Mouse (Mus musculus) neural tube, embryonic 13.5 days (tissue): Measurements from ENCODE around the gene Syt7. TPM values are rescaled to one million over a fixed set of nuclear protein-coding genes. Genes with fewer than 3 reads are reported as not detected.

Experiments used
- ATAC-seq: fragments of 200-750 bp; cut with Nextera tagmentation; 2 replicates; pipeline ENCODE4 v1.8.0; 2017; ENCODE audit warnings: low read depth, mild to moderate bottlenecking, moderate TSS enrichment, moderate library complexity
- H3K27ac ChIP-seq: fragments of 300-500 bp; sonication (generic); replicated peaks from 2 replicates; pipeline ENCODE4 v1.5.1; 2015; ENCODE audit warnings: moderate library complexity, mild to moderate bottlenecking, inconsistent platforms
- H3K27me3 ChIP-seq: fragments of 300-500 bp; sonication (generic); 2 replicates; pipeline ENCODE4 v1.6.1; 2015; ENCODE audit warnings: mild to moderate bottlenecking, inconsistent platforms
- H3K36me3 ChIP-seq: fragments of 300-500 bp; sonication (generic); 2 replicates; pipeline ENCODE4 v1.6.1; 2015; ENCODE audit warnings: mild to moderate bottlenecking, inconsistent platforms
- H3K4me1 ChIP-seq: fragments of 300-500 bp; sonication (generic); replicated peaks from 2 replicates; pipeline ENCODE4 v1.6.1; 2015; ENCODE audit warnings: inconsistent platforms
- H3K4me2 ChIP-seq: fragments of 300-500 bp; sonication (generic); 2 replicates; pipeline ENCODE4 v1.6.1; 2015; ENCODE audit warnings: inconsistent platforms, mild to moderate bottlenecking, moderate library complexity
- H3K4me3 ChIP-seq: fragments of 300-500 bp; sonication (generic); 2 replicates; pipeline ENCODE4 v1.5.1; 2015; ENCODE audit warnings: mild to moderate bottlenecking, inconsistent platforms
- H3K9ac ChIP-seq: fragments of 300-500 bp; sonication (generic); 2 replicates; pipeline ENCODE4 v1.6.1; 2015; ENCODE audit warnings: moderate library complexity, mild to moderate bottlenecking, inconsistent platforms
- H3K9me3 ChIP-seq: fragments of 300-500 bp; sonication (generic); 2 replicates; pipeline ENCODE4 v1.6.1; 2016; ENCODE audit warnings: inconsistent platforms
- WGBS: fragments of 180-500 bp; shearing (Covaris S2); methylation state at CpG from one replicate; pipeline ENCODE4 v1.1.7; 2015; 5-methylcytosine and 5-hydroxymethylcytosine counted together
- polyA plus RNA-seq: library from polyadenylated mRNA; unstranded; fragments of >200 nt; fragmentation: Nextera tagmentation; extraction: Ambion mirVana; gene quantifications from 2 replicates; pipeline ENCODE4 v1.2.1, GENCODE M21; 2015

Syt7 gene
- polyA plus RNA-seq, 1 experiment from 2014 or later, result 10.7 TPM

DNA sequence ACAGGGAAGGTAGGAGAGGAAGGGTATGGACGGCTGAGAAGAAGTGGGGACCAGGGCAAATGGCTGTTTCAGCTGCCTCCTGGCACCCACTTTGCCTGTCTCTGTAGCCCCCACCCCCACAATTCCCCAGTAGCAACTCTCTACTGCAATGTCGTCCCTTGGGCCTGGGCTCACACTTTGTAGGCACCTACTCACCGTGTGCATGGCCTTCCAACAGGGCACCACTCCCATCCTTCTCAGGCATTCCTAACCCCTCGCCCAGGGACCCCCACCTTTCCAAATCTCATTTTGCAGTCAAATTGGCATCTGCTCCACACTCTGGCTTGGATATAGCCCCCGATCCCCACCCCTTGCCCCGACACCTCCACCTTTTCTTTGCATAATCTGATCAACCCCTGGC, 60.3 kb downstream of the Syt7 start:
- Histone ChIP-seq H3K27me3 (peaks cover 15% of the 10 kb centered on the region), H3K27ac (no peak overlapping the region), H3K9ac (no peak overlapping the region), H3K36me3 (peaks cover 30% of the 10 kb centered on the region), H3K4me3 (no peak overlapping the region), H3K4me2 (no peak overlapping the region), H3K4me1 (no peaks in the 10 kb centered on the region), H3K9me3 (no peaks in the 10 kb centered on the region)
- WGBS, result 71% methylated on average over 6 of the region's 6 CpGs
- peak; percentile 65; the same call in 1 of the 2 replicates for ATAC-seq

DNA sequence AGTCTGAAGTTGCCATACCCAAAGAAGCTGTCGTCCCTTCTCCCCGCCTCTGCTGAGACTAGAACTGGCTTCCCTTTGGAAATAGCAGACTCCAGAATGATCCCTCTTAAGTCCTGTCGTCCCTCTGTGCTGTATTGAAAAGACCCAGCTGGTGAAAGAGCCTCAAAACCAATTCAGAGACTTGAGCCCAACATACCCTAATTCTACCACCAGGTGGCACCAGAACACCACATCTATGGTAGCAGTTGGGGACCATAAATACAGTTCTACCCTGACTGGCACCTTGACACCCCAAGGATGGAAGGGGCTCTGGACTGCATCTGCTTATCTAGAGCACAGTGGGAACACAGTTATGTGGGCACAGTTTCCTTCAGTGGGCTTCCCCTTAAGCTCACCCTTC, 60.8 kb downstream of the Syt7 start:
- Histone ChIP-seq H3K9me3 (no peaks in the 10 kb centered on the region), H3K4me1 (no peaks in the 10 kb centered on the region), H3K9ac (no peak overlapping the region), H3K4me3 (no peak overlapping the region), H3K27ac (no peak overlapping the region), H3K36me3 (peaks cover 25% of the 10 kb centered on the region), H3K4me2 (no peak overlapping the region), H3K27me3 (peaks cover 21% of the 10 kb centered on the region)
- peak; percentile 38; the same call in 1 of the 2 replicates for ATAC-seq
- 8% methylated on average over 3 of the region's 3 CpGs for WGBS

- peaks cover 63% of the 10 kb centered on the region for H3K27me3 ChIP-seq
- H3K4me2 ChIP-seq, result no peak overlapping the region
- H3K4me1 ChIP-seq, result peaks cover 23% of the 10 kb centered on the region
- no peaks in the 10 kb centered on the region for H3K9me3 ChIP-seq
- no peak overlapping the region for H3K4me3 ChIP-seq
- no peak overlapping the region for H3K9ac ChIP-seq
- H3K27ac ChIP-seq, result no peak overlapping the region
- 69% methylated on average over 4 of the region's 4 CpGs for WGBS
- no peaks in the 10 kb centered on the region for H3K36me3 ChIP-seq
- ATAC-seq, result no peak
Observed at GRCm38 (mm10) chr19:10454718-10455436, 66.0 kb downstream of the Syt7 start.

DNA sequence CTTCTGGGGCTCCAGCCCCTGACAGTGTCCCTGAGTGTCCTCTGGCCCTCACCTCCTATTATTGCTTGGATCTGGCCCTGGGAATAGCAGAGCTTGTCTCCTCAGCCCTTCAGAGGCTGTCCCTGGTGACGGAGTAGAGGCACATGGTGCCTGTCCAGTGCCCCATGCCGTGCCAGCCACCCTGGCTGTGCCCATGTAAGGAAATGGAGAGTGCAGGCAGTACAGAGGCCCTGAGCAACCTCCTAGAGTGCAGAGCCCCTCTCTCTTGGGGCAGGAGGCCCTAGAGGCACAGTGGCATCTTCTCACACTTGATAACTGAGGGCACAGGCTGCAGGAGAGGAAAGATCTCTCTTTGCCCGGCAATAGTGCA, 66.5 kb downstream of the Syt7 start:
- no peak for ATAC-seq
- Histone ChIP-seq H3K36me3 (no peaks in the 10 kb centered on the region), H3K4me3 (no peak overlapping the region), H3K4me1 (peaks cover 23% of the 10 kb centered on the region), H3K9ac (no peak overlapping the region), H3K4me2 (no peak overlapping the region), H3K27me3 (peaks cover 68% of the 10 kb centered on the region), H3K9me3 (no peaks in the 10 kb centered on the region), H3K27ac (no peak overlapping the region)
- 78% methylated on average over 3 of the region's 3 CpGs for WGBS

GRCm38 (mm10) chr19:10456752-10457483, 68.0 kb downstream of the Syt7 start, which contains the start of gene Lrrc10b:
Gene Lrrc10b, minus strand, starts transcription at chr19:10457473.
- Histone ChIP-seq H3K36me3 (no peaks in the 10 kb centered on the region), H3K27ac (peak within 1 kb of the TSS; percentile 54), H3K9ac (peak within 1 kb of the TSS; percentile 64), H3K4me3 (peak within 1 kb of the TSS; percentile 50), H3K27me3 (peaks cover 80% of the 10 kb centered on the region), H3K9me3 (no peaks in the 10 kb centered on the region), H3K4me1 (peaks cover 23% of the 10 kb centered on the region), H3K4me2 (peak within 1 kb of the TSS; percentile 83)
- peak; percentile 73 for ATAC-seq
- under 1% methylated on average over 95 of the region's 96 CpGs for WGBS

DNA sequence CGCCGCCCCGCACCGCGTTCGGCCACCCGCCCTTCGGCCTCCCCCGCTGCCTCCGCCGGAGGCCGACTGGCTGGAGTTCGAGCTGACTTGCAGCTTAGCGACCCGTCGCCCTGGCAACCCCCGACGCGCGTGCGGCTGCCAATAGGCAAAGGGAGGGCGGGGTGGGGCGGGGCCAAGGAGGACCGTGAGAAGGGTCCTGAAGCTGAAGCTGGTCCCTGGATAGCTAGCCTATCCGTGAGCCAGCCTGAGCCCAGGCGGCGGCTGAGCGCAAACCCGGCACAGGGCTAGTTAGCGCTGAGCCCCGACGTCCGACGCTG, 68.6 kb downstream of the Syt7 start:
- Histone ChIP-seq H3K27ac (0 out of 2 replicates have a peak overlapping the region, but pooled peaks have one; percentile 54), H3K27me3 (peaks cover 85% of the 10 kb centered on the region)
- WGBS, result 1% methylated on average over 29 of the region's 34 CpGs

DNA sequence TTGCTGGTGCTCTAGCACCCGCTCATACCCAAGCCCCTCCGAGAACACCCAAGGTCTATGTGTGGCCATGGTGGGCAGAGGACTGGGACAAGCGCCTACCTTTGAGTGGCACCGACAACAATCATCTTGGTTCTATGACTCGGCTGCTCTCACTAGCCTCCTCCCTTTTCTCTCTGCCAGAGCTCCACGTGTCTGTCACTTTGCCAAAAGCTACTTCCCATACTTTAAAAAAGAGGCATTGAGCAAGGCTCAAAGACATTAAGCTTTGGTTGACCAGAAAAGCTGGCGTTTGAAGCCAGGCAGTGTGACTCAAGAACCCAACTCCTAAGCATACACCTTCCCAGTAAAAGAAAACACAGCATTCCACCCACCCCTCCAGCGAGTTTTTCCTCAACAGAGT, 69.2 kb downstream of the Syt7 start:
- ATAC-seq, result peak; percentile 18; the same call in 1 of the 2 replicates
- WGBS, result 27% methylated on average over 8 of the region's 8 CpGs

More for the DNA sequence above, 68.6 kb downstream of the Syt7 start:
- peak overlapping the region; percentile 83 for H3K4me2 ChIP-seq
- H3K9ac ChIP-seq, result peak overlapping the region; percentile 64
- no peaks in the 10 kb centered on the region for H3K36me3 ChIP-seq
- peaks cover 23% of the 10 kb centered on the region for H3K4me1 ChIP-seq
- peak; percentile 94 for ATAC-seq
- H3K4me3 ChIP-seq, result peak overlapping the region; percentile 50
- H3K9me3 ChIP-seq, result no peaks in the 10 kb centered on the region

DNA sequence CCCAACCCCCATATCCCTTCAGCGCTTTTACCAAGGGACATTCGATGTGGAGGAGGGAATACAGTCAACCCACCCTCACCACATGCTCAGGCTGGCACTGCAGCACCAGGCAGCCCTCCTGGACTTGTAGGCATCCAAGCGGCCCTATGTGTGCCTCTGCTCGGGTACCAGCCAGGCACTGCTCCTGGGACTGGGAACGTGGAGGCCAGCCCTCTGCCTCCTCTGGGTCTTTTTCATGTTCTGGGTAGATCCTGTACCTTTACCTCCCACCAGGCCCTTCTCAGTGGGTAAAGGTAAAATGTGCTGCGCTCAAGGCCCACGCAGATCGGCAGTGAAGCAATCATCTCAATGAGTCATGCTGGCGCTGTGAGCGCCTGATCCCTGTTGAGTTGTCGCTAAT, 71.0 kb downstream of the Syt7 start:
- no peak overlapping the region for H3K9ac ChIP-seq

More for the DNA sequence above, 69.2 kb downstream of the Syt7 start:
- Histone ChIP-seq H3K4me1 (peaks cover 23% of the 10 kb centered on the region), H3K4me3 (peak overlapping the region; percentile 50), H3K9me3 (no peaks in the 10 kb centered on the region), H3K27ac (no peak overlapping the region), H3K27me3 (peaks cover 85% of the 10 kb centered on the region), H3K9ac (no peak overlapping the region), H3K36me3 (no peaks in the 10 kb centered on the region), H3K4me2 (peak overlapping the region; percentile 83)

GRCm38 (mm10) chr19:10461584-10461983, 72.7 kb downstream of the Syt7 start:
- Histone ChIP-seq H3K4me3 (no peak overlapping the region), H3K9ac (no peak overlapping the region), H3K36me3 (no peaks in the 10 kb centered on the region), H3K9me3 (no peaks in the 10 kb centered on the region), H3K4me2 (no peak overlapping the region), H3K27ac (no peak overlapping the region), H3K27me3 (peaks cover 54% of the 10 kb centered on the region), H3K4me1 (peaks cover 17% of the 10 kb centered on the region)
- ATAC-seq, result no peak
- 51% methylated on average over 7 of the region's 7 CpGs for WGBS

More for the DNA sequence above, 71.0 kb downstream of the Syt7 start:
- no peak overlapping the region for H3K4me2 ChIP-seq
- no peak for ATAC-seq
- no peak overlapping the region for H3K27ac ChIP-seq
- H3K36me3 ChIP-seq, result no peaks in the 10 kb centered on the region
- H3K4me1 ChIP-seq, result peaks cover 23% of the 10 kb centered on the region
- H3K27me3 ChIP-seq, result peaks cover 71% of the 10 kb centered on the region
- H3K9me3 ChIP-seq, result no peaks in the 10 kb centered on the region
- 33% methylated on average over 11 of the region's 11 CpGs for WGBS
- no peak overlapping the region for H3K4me3 ChIP-seq

- WGBS, result 8% methylated on average over 4 of the region's 4 CpGs
- no peaks in the 10 kb centered on the region for H3K4me1 ChIP-seq
- ATAC-seq, result no peak
Observed at GRCm38 (mm10) chr19:10464427-10464826, 75.5 kb downstream of the Syt7 start.

DNA sequence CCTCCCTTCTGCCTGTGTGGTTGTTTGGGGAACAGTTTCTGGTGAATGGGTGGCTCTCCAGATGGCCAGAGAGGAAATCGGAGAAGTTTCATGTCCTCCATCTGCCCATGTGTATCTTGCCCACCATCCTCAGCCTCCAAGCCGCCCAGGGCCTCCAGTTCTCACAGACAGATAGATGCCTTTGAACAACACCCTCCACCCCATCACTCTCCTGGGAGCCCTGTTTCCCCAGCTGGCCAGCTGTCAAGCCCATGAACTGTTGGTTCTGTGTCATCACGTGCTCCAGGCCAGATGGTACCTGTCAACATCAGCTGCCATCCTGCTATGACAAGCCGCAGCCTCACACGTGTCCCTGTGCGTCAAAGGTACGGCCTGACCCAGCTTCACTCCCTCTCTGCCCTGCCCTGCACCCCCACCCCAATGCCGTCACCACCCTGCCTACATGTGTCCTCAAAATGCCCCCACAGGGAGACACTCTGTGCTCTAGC, 80.3 kb downstream of the Syt7 start:
- no peaks in the 10 kb centered on the region for H3K9me3 ChIP-seq
- ATAC-seq, result no peak; the same call in 1 of the 2 replicates
- no peaks in the 10 kb centered on the region for H3K27me3 ChIP-seq
- H3K9ac ChIP-seq, result no peak overlapping the region
- H3K4me3 ChIP-seq, result no peak overlapping the region
- no peaks in the 10 kb centered on the region for H3K36me3 ChIP-seq
- H3K27ac ChIP-seq, result no peak overlapping the region
- no peaks in the 10 kb centered on the region for H3K4me1 ChIP-seq
- no peak overlapping the region for H3K4me2 ChIP-seq
- WGBS, result 61% methylated on average over 8 of the region's 8 CpGs

More at GRCm38 (mm10) chr19:10464427-10464826, 75.5 kb downstream of the Syt7 start:
- H3K4me2 ChIP-seq, result no peak overlapping the region
- H3K27me3 ChIP-seq, result peaks cover 35% of the 10 kb centered on the region
- no peak overlapping the region for H3K27ac ChIP-seq
- no peak overlapping the region for H3K9ac ChIP-seq
- H3K4me3 ChIP-seq, result no peak overlapping the region
- no peaks in the 10 kb centered on the region for H3K9me3 ChIP-seq
- H3K36me3 ChIP-seq, result no peaks in the 10 kb centered on the region

DNA sequence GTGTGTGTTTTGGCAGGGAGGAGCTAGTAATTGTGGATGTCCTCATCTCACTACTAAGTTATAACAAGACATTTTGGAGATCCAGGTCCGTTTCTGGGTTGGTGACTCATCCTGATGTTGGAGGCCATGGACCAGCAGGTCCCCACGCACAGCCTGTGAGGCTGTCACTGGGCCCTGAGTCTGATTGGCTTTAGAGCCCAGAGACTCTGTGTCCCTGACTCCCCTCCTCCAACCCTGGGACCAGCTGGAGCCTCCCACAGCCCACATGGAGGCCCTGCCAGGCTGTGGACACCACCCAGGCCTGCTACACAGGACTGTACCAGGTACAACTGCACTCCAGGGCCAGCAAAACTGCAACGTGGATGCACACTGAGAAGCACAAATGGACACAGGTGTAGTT, 84.1 kb downstream of the Syt7 start:
- H3K36me3 ChIP-seq, result no peaks in the 10 kb centered on the region
- H3K27ac ChIP-seq, result no peak overlapping the region
- ATAC-seq, result no peak
- no peak overlapping the region for H3K4me2 ChIP-seq
- no peaks in the 10 kb centered on the region for H3K9me3 ChIP-seq
- WGBS, result 76% methylated on average over 3 of the region's 3 CpGs
- no peaks in the 10 kb centered on the region for H3K27me3 ChIP-seq
- no peaks in the 10 kb centered on the region for H3K4me1 ChIP-seq
- H3K9ac ChIP-seq, result no peak overlapping the region
- no peak overlapping the region for H3K4me3 ChIP-seq
